Mouse (Mus musculus) intestine, postnatal 0 days (tissue): ENCODE measurements around the gene Dnmt1. TPM values are rescaled to one million over a fixed set of nuclear protein-coding genes. Genes with fewer than 3 reads are reported as not detected.
A peak's percentile ranks its signal among the peaks of the same experiment; 100 is the strongest.

Experiments used
- ATAC-seq: fragments of 200-750 bp; cut with Nextera tagmentation; 2 replicates; pipeline ENCODE4 v1.8.0; 2017; ENCODE audit warnings: mild to moderate bottlenecking, moderate TSS enrichment, moderate library complexity
- H3K27ac ChIP-seq: fragments of 300-500 bp; sonication (generic); 2 replicates; pipeline ENCODE4 v1.5.1; 2014; ENCODE audit warnings: mild to moderate bottlenecking, low read depth, low read length, moderate library complexity
- H3K27me3 ChIP-seq: fragments of 300-500 bp; sonication (generic); replicated peaks from 2 replicates; pipeline ENCODE4 v1.6.1; 2014; ENCODE audit warnings: low read length, mixed read lengths; ENCODE audit not compliant: control insufficient read depth, insufficient read depth
- H3K36me3 ChIP-seq: fragments of 300-500 bp; sonication (generic); 2 replicates; pipeline ENCODE4 v1.6.1; 2014; ENCODE audit warnings: mild to moderate bottlenecking, moderate library complexity; ENCODE audit not compliant: control insufficient read depth, insufficient read depth
- H3K4me1 ChIP-seq: fragments of 300-500 bp; sonication (generic); replicated peaks from 2 replicates; pipeline ENCODE4 v1.6.1; 2014; ENCODE audit warnings: antibody characterized with exemption, low read length, mixed read lengths; ENCODE audit not compliant: control insufficient read depth, insufficient read depth
- H3K4me2 ChIP-seq: fragments of 300-500 bp; sonication (generic); replicated peaks from 2 replicates; pipeline ENCODE4 v1.6.1; 2014; ENCODE audit warnings: low read depth, mild to moderate bottlenecking, moderate library complexity
- H3K4me3 ChIP-seq: fragments of 300-500 bp; sonication (generic); 2 replicates; pipeline ENCODE4 v1.5.1; 2014; ENCODE audit warnings: low read depth, low read length
- H3K9ac ChIP-seq: fragments of 300-500 bp; sonication (generic); 2 replicates; pipeline ENCODE4 v1.6.1; 2014; ENCODE audit warnings: mild to moderate bottlenecking, low read depth, low read length
- H3K9me3 ChIP-seq: fragments of 300-500 bp; sonication (generic); 2 replicates; pipeline ENCODE4 v1.6.1; 2016; ENCODE audit warnings: mixed run types; ENCODE audit not compliant: control insufficient read depth
- CTCF ChIP-seq: sonication (generic); IDR thresholded peaks from 2 replicates; pipeline ENCODE4 v1.5.1; 2016; ENCODE audit warnings: low read depth, mild to moderate bottlenecking, control low read depth, antibody characterized with exemption, moderate library complexity
- WGBS: fragments of 180-500 bp; shearing (Covaris S2); extraction: QIAGEN DNeasy Blood & Tissue Kit; methylation state at CpG from one replicate; pipeline ENCODE4 v1.1.7; 2014; 5-methylcytosine and 5-hydroxymethylcytosine counted together
- polyA plus RNA-seq: library from polyadenylated mRNA; unstranded; fragments of >200 nt; fragmentation: Nextera tagmentation; extraction: Ambion mirVana; gene quantifications from 2 replicates; pipeline ENCODE4 v1.2.1, GENCODE M21; 2015

Dnmt1 gene
- polyA plus RNA-seq, 1 experiment from 2014 or later, result 19.2 TPM

DNA sequence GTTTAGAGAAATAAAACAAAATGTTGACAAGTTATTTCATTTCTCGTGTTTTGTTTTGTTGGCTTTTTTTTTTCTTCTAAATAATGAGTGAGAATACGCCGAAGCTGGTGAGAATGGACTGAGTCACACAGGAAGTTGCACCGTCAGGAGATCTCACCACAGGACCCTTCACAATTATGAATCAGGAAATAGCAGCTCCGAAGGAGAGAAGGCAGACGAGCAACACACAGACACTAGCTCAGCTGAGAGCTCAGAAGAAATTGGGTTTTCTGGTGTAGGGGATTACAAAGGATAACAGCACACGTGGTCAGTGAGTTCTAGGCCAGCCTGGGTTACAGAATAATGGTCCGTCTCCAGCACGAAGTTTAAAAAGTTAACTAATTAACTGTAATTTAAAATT, 1.9 kb upstream of the Dnmt1 start:
- Histone ChIP-seq H3K4me1 (no peaks in the 10 kb centered on the region), H3K4me3 (no peak overlapping the region), H3K36me3 (peaks cover 4% of the 10 kb centered on the region; the same call in 1 of the 2 replicates), H3K4me2 (no peak overlapping the region), H3K9ac (no peak overlapping the region), H3K27ac (no peak overlapping the region), H3K9me3 (no peaks in the 10 kb centered on the region), H3K27me3 (no peaks in the 10 kb centered on the region)
- WGBS, result 66% methylated on average over 9 of the region's 9 CpGs
- ATAC-seq, result no peak
- no peak for TF ChIP-seq CTCF

DNA sequence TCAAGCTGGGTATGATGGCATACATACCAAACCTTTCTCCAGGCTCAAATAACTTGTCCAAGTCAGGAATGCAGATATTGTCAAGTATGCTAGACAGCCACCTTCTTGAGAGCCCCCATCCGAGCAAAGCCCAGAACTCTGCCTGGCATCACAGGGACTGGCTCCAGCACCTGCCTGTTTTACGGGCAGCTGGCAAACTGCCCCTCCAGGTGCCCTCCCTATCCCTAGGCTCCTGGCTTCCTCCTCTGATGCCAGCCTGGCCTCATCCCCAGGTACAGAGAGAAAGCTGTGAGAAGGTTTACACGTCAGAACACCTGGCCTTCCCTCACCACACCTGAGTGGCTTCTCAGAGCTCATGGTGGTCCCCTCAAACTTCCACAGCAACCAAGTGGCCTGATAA, 2.7 kb downstream of the Dnmt1 start:
- Histone ChIP-seq H3K9me3 (no peaks in the 10 kb centered on the region), H3K36me3 (no peaks in the 10 kb centered on the region), H3K4me3 (no peak overlapping the region), H3K4me2 (no peak overlapping the region), H3K27ac (no peak overlapping the region), H3K4me1 (no peaks in the 10 kb centered on the region), H3K27me3 (no peaks in the 10 kb centered on the region), H3K9ac (no peak overlapping the region)
- no peak for TF ChIP-seq CTCF
- no peak for ATAC-seq
- WGBS, result 82% methylated on average over 3 of the region's 3 CpGs

GRCm38 (mm10) chr9:20952520-20953227, 7.0 kb downstream of the Dnmt1 start:
- Histone ChIP-seq H3K4me3 (peak overlapping the region; percentile 93), H3K27ac (peak overlapping the region; percentile 58)
- peak; percentile 58 for TF ChIP-seq CTCF

DNA sequence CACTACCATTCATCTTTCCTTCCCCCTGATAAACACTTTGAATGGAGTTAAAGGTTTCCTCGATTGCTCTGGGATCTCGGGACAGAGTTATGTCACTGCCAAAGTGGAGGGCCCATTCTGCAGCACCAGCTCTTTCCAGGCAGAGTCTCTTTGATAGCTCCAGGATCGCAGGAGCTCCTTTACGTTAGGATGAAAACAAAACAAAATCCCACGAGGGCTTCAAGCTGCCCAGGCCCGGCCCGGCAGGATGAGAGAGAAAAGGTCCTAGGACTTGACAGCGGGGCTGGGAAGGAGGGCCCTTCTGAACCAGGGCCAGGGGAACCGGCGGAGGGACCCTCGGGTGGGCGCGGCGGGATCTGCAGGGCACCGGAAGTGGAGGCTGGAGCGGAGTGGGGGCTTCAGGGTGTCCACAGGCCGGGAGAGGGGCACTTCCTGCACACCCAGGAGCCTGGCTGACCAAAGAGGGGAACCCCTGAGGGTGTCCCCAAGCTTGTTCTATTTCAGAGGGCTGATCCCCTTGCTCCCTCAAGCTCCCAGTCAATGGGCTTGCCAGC, 7.6 kb downstream of the Dnmt1 start:
- Histone ChIP-seq H3K27ac (peak overlapping the region; percentile 58), H3K36me3 (no peaks in the 10 kb centered on the region), H3K9ac (peak overlapping the region; percentile 66), H3K4me2 (peak overlapping the region; percentile 96), H3K4me1 (0 out of 2 replicates have a peak, but pooled peaks cover 4% of the 10 kb centered on the region), H3K27me3 (no peaks in the 10 kb centered on the region), H3K4me3 (peak overlapping the region; percentile 93), H3K9me3 (no peaks in the 10 kb centered on the region)
- under 1% methylated on average over 17 of the region's 17 CpGs for WGBS
- no peak for TF ChIP-seq CTCF
- ATAC-seq, result peak; percentile 5; the same call in 1 of the 2 replicates

More at GRCm38 (mm10) chr9:20952520-20953227, 7.0 kb downstream of the Dnmt1 start:
- Histone ChIP-seq H3K9ac (peak overlapping the region; percentile 66), H3K9me3 (no peaks in the 10 kb centered on the region), H3K27me3 (no peaks in the 10 kb centered on the region), H3K4me2 (peak overlapping the region; percentile 96), H3K36me3 (no peaks in the 10 kb centered on the region), H3K4me1 (0 out of 2 replicates have a peak, but pooled peaks cover 4% of the 10 kb centered on the region)
- under 1% methylated on average over 45 of the region's 51 CpGs for WGBS
- peak; percentile 96 for ATAC-seq

DNA sequence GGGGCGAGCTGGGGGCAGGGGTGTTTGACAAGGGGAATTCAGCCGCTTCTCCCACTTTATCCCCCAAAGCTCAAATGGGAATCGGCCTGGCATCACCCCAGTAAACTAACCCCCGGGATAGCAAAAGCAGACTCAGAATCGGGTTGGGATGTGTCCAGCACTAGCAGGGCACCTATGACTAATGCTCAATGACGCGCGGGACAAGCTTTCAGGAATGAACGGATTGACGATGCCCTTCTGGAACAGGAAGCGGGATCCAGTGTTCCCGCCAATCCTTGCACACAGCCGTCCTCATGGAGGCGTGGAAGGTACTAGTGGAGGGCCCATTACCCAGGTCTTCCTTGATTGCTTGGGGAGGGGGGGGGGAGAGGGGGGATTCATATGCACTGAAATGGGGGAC, 8.2 kb downstream of the Dnmt1 start:
- H3K9ac ChIP-seq, result peak overlapping the region; percentile 66
- H3K9me3 ChIP-seq, result no peaks in the 10 kb centered on the region
- peak overlapping the region; percentile 93 for H3K4me3 ChIP-seq
- TF ChIP-seq CTCF, result no peak
- 0 out of 2 replicates have a peak, but pooled peaks cover 4% of the 10 kb centered on the region for H3K4me1 ChIP-seq
- no peaks in the 10 kb centered on the region; the same call in 1 of the 2 replicates for H3K36me3 ChIP-seq
- H3K27me3 ChIP-seq, result no peaks in the 10 kb centered on the region
- no peak overlapping the region for H3K27ac ChIP-seq
- 6% methylated on average over 14 of the region's 14 CpGs for WGBS
- peak; percentile 42 for ATAC-seq
- peak overlapping the region; percentile 96 for H3K4me2 ChIP-seq

DNA sequence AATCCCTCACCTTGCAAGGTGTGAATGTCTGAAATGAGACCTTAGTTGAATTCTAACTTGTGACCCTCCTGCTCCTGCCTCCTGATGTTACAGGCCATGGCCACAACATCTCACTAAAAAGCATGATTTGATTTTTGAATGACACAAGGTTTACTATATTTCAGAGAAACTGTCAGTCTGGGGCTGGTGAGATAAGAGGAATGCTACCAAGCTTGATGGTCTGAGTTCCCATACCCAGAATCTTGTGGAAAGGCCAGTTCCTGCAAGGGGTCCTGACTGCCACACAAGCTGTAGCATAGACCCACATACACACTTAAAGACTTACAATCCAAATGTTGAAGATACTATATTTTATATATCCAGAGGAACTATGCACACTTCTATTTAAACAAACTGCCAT, 9.3 kb downstream of the Dnmt1 start:
- TF ChIP-seq CTCF, result no peak
- no peak for ATAC-seq
- no peak overlapping the region for H3K27ac ChIP-seq
- peak overlapping the region; percentile 96; the same call in 1 of the 2 replicates for H3K4me2 ChIP-seq
- no peaks in the 10 kb centered on the region; the same call in 1 of the 2 replicates for H3K36me3 ChIP-seq
- no peak overlapping the region for H3K9ac ChIP-seq
- no peaks in the 10 kb centered on the region for H3K9me3 ChIP-seq
- H3K4me3 ChIP-seq, result no peak overlapping the region
- 0 out of 2 replicates have a peak, but pooled peaks cover 4% of the 10 kb centered on the region for H3K4me1 ChIP-seq
- no peaks in the 10 kb centered on the region for H3K27me3 ChIP-seq
